Mouse (Mus musculus) neural tube, embryonic 15.5 days (tissue): ENCODE data around the gene Klb. TPM values are rescaled to one million over a fixed set of nuclear protein-coding genes. Genes with fewer than 3 reads are reported as not detected.

Experiments
- ATAC-seq: fragments of 200-750 bp; cut with Nextera tagmentation; 2 replicates; pipeline ENCODE4 v1.8.0; 2017; ENCODE audit warnings: mild to moderate bottlenecking, moderate TSS enrichment, moderate library complexity; ENCODE audit not compliant: low FRiP score
- H3K27ac ChIP-seq: fragments of 300-500 bp; sonication (generic); replicated peaks from 2 replicates; pipeline ENCODE4 v1.5.1; 2015; ENCODE audit warnings: mild to moderate bottlenecking, inconsistent platforms
- H3K27me3 ChIP-seq: fragments of 300-500 bp; sonication (generic); replicated peaks from 2 replicates; pipeline ENCODE4 v1.6.1; 2015; ENCODE audit warnings: inconsistent platforms
- H3K36me3 ChIP-seq: fragments of 300-500 bp; sonication (generic); 2 replicates; pipeline ENCODE4 v1.6.1; 2015; ENCODE audit warnings: inconsistent platforms
- H3K4me1 ChIP-seq: fragments of 300-500 bp; sonication (generic); 2 replicates; pipeline ENCODE4 v1.6.1; 2015; ENCODE audit warnings: inconsistent platforms
- H3K4me2 ChIP-seq: fragments of 300-500 bp; sonication (generic); 2 replicates; pipeline ENCODE4 v1.6.1; 2015; ENCODE audit warnings: inconsistent platforms, mild to moderate bottlenecking, moderate library complexity
- H3K4me3 ChIP-seq: fragments of 300-500 bp; sonication (generic); replicated peaks from 2 replicates; pipeline ENCODE4 v1.5.1; 2015; ENCODE audit warnings: mild to moderate bottlenecking, inconsistent platforms
- H3K9ac ChIP-seq: fragments of 300-500 bp; sonication (generic); replicated peaks from 2 replicates; pipeline ENCODE4 v1.6.1; 2015; ENCODE audit warnings: mild to moderate bottlenecking, inconsistent platforms
- H3K9me3 ChIP-seq: fragments of 300-500 bp; sonication (generic); replicated peaks from 2 replicates; pipeline ENCODE4 v1.6.1; 2016; ENCODE audit warnings: inconsistent platforms
- WGBS: fragments of 180-500 bp; shearing (Covaris S2); methylation state at CpG from one replicate; pipeline ENCODE4 v1.1.7; 2015; ENCODE audit warnings: mixed read lengths; 5-methylcytosine and 5-hydroxymethylcytosine counted together
- polyA plus RNA-seq: library from polyadenylated mRNA; unstranded; fragments of >200 nt; fragmentation: Nextera tagmentation; extraction: Ambion mirVana; gene quantifications from 2 replicates; pipeline ENCODE4 v1.2.1, GENCODE M21; 2015

The Klb gene
- polyA plus RNA-seq, 1 experiment from 2014 or later: 0.15 TPM

DNA sequence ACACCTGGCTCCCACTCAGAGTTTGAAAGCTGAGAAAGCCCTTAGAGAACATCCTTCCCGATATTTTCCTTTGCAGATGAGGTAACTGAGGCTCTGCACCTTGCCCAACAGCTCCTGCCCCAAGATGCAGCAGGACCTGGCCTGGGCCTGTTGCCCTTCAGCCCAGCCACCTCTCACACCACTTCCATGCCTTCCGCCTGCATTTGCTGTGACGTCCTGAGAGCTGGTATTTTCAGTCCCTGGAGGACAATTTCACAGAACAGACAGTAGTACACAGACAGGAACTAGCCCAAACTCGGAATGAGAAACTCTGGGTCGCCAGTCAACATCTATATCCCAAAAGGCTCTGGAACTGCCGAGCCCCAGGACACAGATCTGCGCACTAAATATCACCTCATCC is 26.6 kb downstream of the Klb start:
- Histone ChIP-seq H3K4me2 (no peak overlapping the region), H3K4me1 (no peaks in the 10 kb centered on the region), H3K4me3 (no peak overlapping the region), H3K9me3 (no peaks in the 10 kb centered on the region), H3K27me3 (no peaks in the 10 kb centered on the region), H3K36me3 (no peaks in the 10 kb centered on the region), H3K9ac (no peak overlapping the region), H3K27ac (no peak overlapping the region)
- WGBS: 82% methylated on average over 7 of the region's 7 CpGs
- ATAC-seq: no peak

DNA sequence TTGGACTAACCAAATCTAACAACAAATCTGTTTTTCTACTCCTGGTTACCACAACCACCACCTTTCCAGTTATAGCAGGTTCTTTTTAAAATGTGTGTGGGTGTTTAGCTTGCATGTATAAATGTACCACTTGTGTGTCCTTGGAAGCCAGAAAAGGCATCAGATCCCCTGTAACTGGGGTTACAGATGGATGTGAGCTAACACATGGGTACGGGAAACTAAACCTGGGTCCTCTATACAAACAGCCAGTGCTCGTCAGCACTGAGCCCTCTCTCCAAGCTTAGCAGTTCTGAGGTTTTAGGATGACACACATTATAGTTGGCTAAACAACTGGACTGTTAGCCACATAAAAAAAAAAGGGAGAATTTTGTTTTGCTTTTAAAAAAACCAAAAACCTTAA is 37.6 kb downstream of the Klb start:
- Histone ChIP-seq H3K27me3 (no peaks in the 10 kb centered on the region), H3K4me1 (peaks cover 21% of the 10 kb centered on the region), H3K36me3 (peaks cover 45% of the 10 kb centered on the region), H3K4me2 (no peak overlapping the region), H3K4me3 (no peak overlapping the region), H3K9me3 (no peaks in the 10 kb centered on the region), H3K9ac (no peak overlapping the region), H3K27ac (no peak overlapping the region)
- ATAC-seq: no peak
- 78% methylated on average over 2 of the region's 2 CpGs for WGBS

DNA sequence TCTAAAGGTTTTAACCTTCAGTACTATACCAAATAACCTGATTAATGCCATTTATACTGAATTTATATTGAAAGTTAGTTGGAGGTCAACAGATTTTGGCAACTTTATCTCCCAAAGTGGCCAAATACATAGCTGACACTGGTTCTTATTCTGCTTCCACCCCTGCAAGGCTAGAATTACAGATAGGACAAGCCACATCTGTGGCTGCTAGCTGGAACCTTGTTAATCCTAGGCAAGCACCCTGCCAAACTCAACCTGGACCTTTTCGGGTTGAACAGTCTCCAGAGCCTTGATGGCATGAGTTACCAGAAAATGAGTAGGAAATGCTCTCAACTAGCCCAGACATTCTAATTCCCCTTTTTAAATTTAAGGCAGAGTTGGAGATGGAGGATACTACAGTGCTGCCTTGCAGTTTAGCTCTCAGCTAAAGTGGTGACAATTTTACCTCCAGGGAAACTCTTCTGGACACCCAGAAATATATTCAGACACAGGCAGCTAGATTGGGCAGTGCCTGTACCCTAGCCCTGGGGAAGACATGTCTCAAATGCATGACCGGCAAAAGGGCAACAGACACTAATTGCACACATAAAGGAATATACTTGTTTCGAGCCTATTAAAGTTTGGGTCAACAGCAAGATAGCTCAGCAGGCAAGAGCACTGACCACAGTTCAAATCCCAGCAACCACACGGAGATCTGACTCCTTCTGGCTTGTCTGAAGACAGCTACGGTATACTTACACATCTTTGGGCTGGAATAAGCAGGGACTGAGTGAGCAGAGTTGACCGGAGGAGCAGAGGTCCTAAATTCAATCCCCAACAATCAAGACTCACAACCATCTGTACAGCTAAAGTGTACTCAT is 39.1 kb downstream of the Klb start:
- H3K36me3 ChIP-seq: peaks cover 45% of the 10 kb centered on the region
- no peak for ATAC-seq
- WGBS: 83% methylated on average over 6 of the region's 6 CpGs
- no peaks in the 10 kb centered on the region for H3K27me3 ChIP-seq
- H3K4me3 ChIP-seq: no peak overlapping the region
- H3K4me2 ChIP-seq: no peak overlapping the region
- H3K27ac ChIP-seq: no peak overlapping the region
- H3K9ac ChIP-seq: no peak overlapping the region
- H3K4me1 ChIP-seq: peaks cover 23% of the 10 kb centered on the region
- H3K9me3 ChIP-seq: no peaks in the 10 kb centered on the region

DNA sequence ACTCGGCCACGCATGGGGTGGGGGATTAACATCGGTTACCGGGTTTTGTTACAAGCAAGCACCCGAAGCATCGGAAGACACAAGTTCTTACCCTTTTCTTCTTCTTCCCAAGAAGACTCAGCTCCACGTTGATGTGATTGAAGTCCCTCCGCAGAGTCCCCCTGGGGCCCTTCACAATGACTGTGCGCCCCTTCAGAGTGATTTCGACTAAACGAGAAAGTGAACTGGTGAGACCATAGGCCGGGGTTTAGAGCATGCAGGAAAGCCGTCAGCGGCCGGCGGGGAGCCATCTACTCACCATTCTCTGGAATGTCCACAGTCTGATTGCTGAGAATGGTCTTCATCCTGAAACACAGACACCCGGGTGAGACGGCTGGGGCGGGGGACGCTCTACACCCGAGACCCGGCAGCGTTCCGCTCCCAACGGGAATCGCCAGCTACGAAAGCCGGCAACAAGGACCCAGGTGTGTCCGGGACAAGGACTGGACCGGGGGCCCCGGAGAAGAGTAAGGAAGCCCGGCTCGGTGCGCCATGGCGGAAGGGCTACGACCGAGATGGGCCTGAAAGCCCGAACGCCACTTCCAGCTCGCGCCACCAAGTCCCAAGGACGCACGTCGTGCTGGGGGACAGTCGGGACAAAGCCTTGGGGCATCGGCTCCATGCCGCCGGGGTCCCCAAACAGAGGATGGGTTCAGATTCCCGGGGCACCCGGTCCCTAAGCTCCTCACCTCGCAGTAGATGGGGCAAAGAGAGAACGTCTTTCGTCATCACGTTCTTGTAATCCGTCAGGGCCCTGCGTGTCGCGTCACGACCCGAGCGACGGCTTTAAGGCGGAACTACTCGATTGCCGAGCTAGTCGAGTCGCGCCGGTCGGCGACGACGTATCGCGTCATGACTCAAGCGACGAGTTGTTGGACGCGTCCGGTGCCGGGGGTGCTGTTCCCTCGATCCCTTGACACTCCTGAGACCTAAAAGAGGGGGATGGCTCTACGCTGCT is 42.8 kb downstream of the Klb start, which contains the start of the genes Rpl9 and Lias:
Gene Rpl9, minus strand, starts transcription at position 797 of the 997 bp plus-strand sequence.
Gene Lias, plus strand, starts transcription at position 850 of the 997 bp plus-strand sequence.
- under 1% methylated on average over 83 of the region's 83 CpGs for WGBS
- Histone ChIP-seq H3K4me2 (peak within 1 kb of the TSS; percentile 77), H3K9me3 (no peaks in the 10 kb centered on the region), H3K27me3 (no peaks in the 10 kb centered on the region), H3K9ac (peak within 1 kb of the TSS; percentile 97), H3K36me3 (peaks cover 45% of the 10 kb centered on the region), H3K4me1 (peaks cover 30% of the 10 kb centered on the region), H3K27ac (peak within 1 kb of the TSS; percentile 90), H3K4me3 (peak within 1 kb of the TSS; percentile 77)
- ATAC-seq: peak; percentile 98

DNA sequence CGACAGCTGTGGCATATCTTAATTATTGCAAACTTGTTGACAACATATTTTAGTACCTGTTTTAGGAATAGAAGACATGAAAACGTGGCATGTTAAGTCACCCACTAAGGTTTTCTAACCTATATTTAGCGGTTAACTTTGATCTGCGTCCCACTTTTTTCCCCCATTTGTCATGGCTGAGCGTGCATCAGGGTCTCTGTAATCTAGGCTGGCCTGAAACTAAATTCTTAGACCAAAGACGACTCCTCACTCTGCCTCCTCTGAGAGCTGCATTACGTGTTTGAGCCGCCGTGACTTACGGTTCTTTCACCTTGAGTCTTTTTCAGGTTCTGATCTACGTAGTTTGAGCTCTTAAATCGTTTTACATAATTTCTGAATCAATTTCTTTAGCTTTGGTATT is 43.6 kb downstream of the Klb start:
- Histone ChIP-seq H3K27ac (peak overlapping the region; percentile 80), H3K4me3 (peak overlapping the region; percentile 77), H3K9me3 (no peaks in the 10 kb centered on the region), H3K4me1 (peaks cover 30% of the 10 kb centered on the region), H3K9ac (peak overlapping the region; percentile 71), H3K36me3 (peaks cover 46% of the 10 kb centered on the region), H3K27me3 (no peaks in the 10 kb centered on the region), H3K4me2 (peak overlapping the region; percentile 77)
- ATAC-seq: peak; percentile 62; the same call in 1 of the 2 replicates
- 4% methylated on average over 12 of the region's 12 CpGs for WGBS

DNA sequence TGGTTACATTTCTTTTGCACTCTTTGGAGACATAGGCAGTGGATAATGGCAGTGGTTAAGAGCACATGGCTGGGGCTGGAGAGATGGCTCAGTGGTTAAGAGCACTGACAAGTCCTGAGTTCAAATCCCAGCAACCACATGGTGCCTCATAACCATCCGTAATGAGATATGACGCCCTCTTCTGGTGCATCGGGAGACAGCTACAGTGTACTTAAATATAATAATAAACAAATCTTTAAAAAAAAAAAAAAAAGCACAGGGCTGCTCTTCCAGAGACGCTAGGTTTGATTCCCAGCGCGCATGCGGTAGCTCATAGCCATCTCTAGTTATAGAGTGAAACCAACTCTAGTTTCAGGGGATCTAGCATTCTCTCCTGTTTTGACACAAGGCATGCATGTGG is 46.3 kb downstream of the Klb start:
- Histone ChIP-seq H3K4me2 (no peak overlapping the region), H3K4me3 (no peak overlapping the region), H3K27me3 (no peaks in the 10 kb centered on the region), H3K9ac (no peak overlapping the region), H3K9me3 (no peaks in the 10 kb centered on the region), H3K36me3 (peaks cover 39% of the 10 kb centered on the region), H3K27ac (no peak overlapping the region), H3K4me1 (peaks cover 21% of the 10 kb centered on the region)
- ATAC-seq: no peak
- 95% methylated on average over 7 of the region's 7 CpGs for WGBS

DNA sequence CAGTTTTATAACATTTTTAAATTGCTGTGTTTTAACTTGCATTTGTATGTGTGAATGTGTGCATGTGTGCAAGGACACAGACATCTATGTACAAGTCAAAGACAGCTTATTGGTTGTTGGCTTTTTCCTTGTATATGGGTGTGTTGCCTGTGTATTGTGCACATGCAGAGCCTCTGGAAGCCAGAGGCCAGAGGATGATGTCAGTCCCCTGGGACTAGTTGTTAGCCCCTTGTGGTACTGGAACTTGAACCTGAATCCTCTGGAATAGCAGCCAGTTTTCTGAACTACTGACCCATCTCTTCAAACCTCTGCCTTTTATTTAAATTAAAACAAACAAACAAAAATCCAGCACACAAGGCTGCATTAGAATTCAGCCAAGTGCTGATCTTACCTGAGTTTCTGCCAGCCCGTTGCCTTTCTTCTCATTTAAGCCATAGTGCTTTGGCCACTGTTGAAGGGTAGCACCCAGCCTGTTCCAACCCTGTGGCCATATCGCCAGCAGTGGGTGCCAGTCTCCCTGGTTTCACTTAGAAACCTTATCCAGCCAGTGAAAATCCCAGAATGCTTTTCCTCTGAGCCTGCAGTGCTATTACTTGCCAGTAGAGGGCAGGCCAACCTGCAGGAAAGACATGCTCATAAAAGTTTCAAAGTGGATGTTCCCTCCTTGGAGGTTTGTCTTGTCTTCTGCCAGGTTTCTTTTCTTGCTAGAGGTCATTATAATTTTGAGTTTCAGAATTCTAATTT is 53.3 kb downstream of the Klb start:
- Histone ChIP-seq H3K36me3 (peaks cover 61% of the 10 kb centered on the region), H3K9me3 (no peaks in the 10 kb centered on the region), H3K27me3 (no peaks in the 10 kb centered on the region), H3K4me3 (no peak overlapping the region), H3K9ac (no peak overlapping the region), H3K4me1 (0 out of 2 replicates have a peak, but pooled peaks cover 3% of the 10 kb centered on the region), H3K27ac (no peak overlapping the region), H3K4me2 (no peak overlapping the region)
- WGBS: 27% methylated on average over 2 of the region's 2 CpGs
- peak; percentile 63; the same call in 1 of the 2 replicates for ATAC-seq

DNA sequence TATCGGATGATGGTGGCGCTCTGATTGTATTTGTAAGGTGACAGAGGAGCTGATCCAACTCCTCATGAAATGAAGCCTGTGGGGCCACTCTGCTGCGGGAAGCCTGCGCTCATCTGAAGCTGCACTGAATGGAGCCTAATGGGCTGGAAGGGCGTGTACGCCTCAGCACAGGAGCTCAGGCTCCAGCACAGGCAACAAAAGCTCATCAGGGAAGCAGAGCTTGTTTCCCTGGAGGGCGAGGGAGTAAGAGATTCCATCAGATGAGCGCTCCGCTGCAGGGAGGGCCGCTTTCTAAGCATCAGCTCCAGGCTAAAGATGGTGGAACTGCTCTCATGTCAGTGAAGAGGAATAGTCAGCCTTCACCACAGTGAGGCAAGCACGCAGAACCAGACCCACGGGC is 59.9 kb downstream of the Klb start:
- ATAC-seq: peak; percentile 21
- Histone ChIP-seq H3K4me2 (no peak overlapping the region), H3K9ac (no peak overlapping the region), H3K27ac (peak overlapping the region; percentile 42), H3K36me3 (peaks cover 49% of the 10 kb centered on the region), H3K9me3 (no peaks in the 10 kb centered on the region), H3K27me3 (no peaks in the 10 kb centered on the region), H3K4me1 (no peaks in the 10 kb centered on the region), H3K4me3 (no peak overlapping the region)
- WGBS: 35% methylated on average over 12 of the region's 12 CpGs

DNA sequence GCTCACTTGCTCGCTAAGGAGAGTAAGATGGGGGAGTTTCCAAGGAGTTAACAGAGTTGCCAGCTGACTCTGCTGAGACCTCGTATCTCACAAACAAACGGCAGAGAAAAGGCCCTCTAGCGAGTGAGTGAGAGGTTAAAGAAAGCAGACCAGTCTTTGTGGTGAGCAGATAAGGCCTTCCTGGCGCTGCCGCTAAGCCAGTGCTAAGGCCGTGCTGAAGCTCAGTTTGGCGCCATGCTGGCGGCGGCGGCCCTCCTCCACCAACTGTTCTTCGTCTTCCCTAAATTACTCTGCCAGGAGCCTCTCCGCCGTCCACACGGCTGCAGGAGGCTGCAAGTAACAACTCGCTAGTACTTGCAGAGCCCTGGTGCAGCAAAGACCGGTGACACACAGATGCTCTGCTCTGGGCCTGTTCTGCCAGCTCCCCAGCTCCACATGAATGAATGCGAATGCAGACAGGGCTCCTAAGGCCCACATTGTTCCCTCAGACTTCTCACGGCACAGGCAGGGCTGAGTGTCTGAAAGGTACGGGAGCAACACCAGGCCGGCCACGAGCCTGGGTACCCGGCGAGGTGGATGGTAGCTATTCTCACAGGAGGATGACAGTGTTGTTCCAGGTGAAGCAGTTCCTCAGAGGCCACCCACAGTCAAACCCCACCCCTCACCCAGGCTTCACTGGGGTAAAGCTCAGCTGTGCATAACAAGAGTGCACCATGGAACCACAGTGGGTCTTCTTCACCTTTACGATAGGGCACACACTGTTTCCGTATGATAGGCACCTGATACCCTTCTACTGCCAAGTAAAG is 67.7 kb downstream of the Klb start:
- H3K36me3 ChIP-seq: peaks cover 64% of the 10 kb centered on the region
- no peak overlapping the region for H3K4me2 ChIP-seq
- no peaks in the 10 kb centered on the region for H3K27me3 ChIP-seq
- H3K27ac ChIP-seq: peak overlapping the region; percentile 23
- 29% methylated on average over 26 of the region's 26 CpGs for WGBS
- H3K4me1 ChIP-seq: 0 out of 2 replicates have a peak, but pooled peaks cover 4% of the 10 kb centered on the region
- no peak overlapping the region for H3K9ac ChIP-seq
- no peak for ATAC-seq
- no peak overlapping the region for H3K4me3 ChIP-seq
- no peaks in the 10 kb centered on the region for H3K9me3 ChIP-seq

DNA sequence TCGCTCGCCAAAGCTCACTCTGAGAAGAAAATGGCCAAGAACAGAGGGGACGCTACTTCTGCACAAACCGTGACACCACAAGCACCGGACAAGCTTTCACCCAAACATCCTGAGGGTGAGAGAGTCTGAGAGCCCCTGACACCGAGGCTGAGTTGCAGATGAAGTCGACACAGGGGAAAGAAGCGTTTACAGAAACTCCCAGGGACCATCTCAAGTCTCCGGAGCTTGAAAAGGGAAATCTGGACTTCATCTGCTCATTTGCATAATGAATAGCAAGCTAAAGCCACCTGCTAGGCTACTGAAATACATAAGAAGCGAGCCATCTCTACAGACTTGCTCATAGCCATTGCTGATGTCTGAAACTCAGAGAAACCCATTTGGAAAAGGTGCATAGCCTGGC is 71.0 kb downstream of the Klb start:
- no peaks in the 10 kb centered on the region for H3K9me3 ChIP-seq
- 80% methylated on average over 10 of the region's 10 CpGs for WGBS
- H3K36me3 ChIP-seq: peaks cover 81% of the 10 kb centered on the region
- H3K4me1 ChIP-seq: 0 out of 2 replicates have a peak, but pooled peaks cover 4% of the 10 kb centered on the region
- H3K27me3 ChIP-seq: no peaks in the 10 kb centered on the region
- no peak overlapping the region for H3K4me3 ChIP-seq
- H3K27ac ChIP-seq: no peak overlapping the region
- no peak overlapping the region for H3K4me2 ChIP-seq
- H3K9ac ChIP-seq: no peak overlapping the region
- ATAC-seq: no peak
